Mouse (Mus musculus): ENCODE measurements around the gene Gpr1. TPM values are rescaled to one million over a fixed set of nuclear protein-coding genes. Genes with fewer than 3 reads are reported as not detected.

Gene Gpr1
- total RNA-seq, 1 experiment: 1.3 TPM

DNA sequence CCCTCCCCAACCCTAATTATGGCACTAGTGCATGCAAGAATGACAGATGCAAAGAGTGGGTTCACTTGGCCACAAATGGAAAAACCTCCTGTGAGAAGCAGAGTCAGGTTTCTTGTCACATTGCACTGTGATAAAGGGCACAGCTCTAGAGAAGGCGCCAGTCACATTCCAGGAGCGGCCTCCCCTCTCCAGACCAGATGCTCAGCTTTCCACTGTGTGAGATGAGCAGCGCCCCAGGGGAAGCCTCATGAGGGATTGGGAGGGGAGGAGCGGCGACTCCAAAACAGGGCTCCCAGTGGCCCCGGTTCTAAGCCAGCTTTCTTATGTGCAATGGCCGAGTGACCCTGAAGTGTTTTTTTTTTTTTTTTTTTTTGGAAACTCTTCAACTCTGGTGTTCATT, 11.5 kb upstream of the Gpr1 start:
- no peaks in the 10 kb centered on the region for H3K9me3 ChIP-seq (ENCODE audit: control insufficient read depth, insufficient read depth, low read depth, low read length)
- H3K36me3 ChIP-seq (ENCODE audit: control insufficient read depth, insufficient read depth, low read length, poor library complexity, severe bottlenecking): peaks cover 3% of the 10 kb centered on the region
- no peak overlapping the region for H3K9ac ChIP-seq (ENCODE audit: insufficient read depth, low read depth, low read length, poor library complexity, severe bottlenecking)
- TF ChIP-seq CHD2 (IDR thresholded peaks at IDR 0.05; ENCODE audit: low read depth, low read length): no peak
- TF ChIP-seq ZNF384 (IDR thresholded peaks at IDR 0.05; ENCODE audit: low read depth, low read length): peak; percentile 68; the same call in 1 of the 2 replicates
- DNase-seq (ENCODE audit: low read depth, low spot score): no peak
- peaks cover 0 to 1% of the 10 kb centered on the region in 2 experiments; a peak in 2 of 4 replicates for H3K4me1 ChIP-seq (ENCODE audit: control insufficient read depth in 2 of 2, insufficient read depth in 2 of 2, low read length in 2 of 2, poor library complexity in 1 of 2)
- H3K27ac ChIP-seq (ENCODE audit: insufficient read depth, low read depth, low read length, poor library complexity, severe bottlenecking): no peak overlapping the region; the same call in 1 of the 2 replicates
- in situ Hi-C loops (cut with MboI; ENCODE audit: low sequenced_read_pairs in 2 of 2, unreplicated experiment in 2 of 2): no loop called here
- H3K4me3 ChIP-seq (ENCODE audit: insufficient read depth in 1 of 2, low read depth in 1 of 2, low read length in 2 of 2, poor library complexity in 1 of 2, severe bottlenecking in 1 of 2): no peak overlapping the region

DNA sequence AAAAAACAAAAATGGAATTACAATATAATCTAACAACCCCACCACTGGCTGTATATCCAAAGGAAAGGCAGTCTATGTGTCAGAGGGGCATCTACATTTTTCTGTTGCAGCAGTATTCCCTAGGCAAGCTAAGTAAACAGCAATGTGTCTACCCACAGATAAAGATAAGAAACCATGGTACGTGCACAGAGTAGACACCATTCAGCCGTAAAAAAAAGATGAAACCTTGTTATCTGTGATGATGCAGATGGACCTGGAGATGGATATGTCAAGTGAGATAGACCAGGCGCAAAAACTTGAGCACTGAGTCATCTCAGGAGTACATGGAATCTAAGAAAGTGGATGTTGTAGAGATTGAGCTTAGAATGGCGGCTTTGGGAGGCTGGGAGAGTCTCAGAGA, 10.7 kb upstream of the Gpr1 start:
- in situ Hi-C loops (cut with MboI; ENCODE audit: low sequenced_read_pairs in 2 of 2, unreplicated experiment in 2 of 2): no loop called here
- H3K27ac ChIP-seq (ENCODE audit: insufficient read depth, low read depth, low read length, poor library complexity, severe bottlenecking): no peak overlapping the region

DNA sequence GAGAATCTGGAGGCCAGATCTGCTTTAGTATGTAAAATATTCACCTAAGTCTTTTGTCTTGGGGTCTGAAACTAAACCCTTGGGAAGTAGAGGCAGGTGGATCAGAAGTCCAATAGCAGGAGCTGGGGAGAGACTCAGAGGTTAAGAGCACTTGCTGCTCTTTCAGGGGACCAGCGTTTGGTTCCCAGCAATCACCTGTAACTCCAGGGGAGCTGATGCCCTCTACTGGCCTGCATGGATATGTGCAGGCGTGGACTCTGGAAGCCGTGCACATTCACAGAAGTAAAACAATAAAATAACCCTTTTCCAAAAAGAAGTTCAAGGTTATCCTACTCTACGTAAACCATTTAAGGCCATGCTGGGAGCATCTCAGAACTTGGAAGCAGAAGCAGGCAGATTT, 4.9 kb upstream of the Gpr1 start:
- Histone ChIP-seq H3K4me1 (ENCODE audit: control insufficient read depth in 2 of 2, insufficient read depth in 2 of 2, low read length in 2 of 2, poor library complexity in 1 of 2) (peaks cover 0 to 9% of the 10 kb centered on the region in 2 experiments; a peak in 2 of 4 replicates), H3K9me3 (ENCODE audit: control insufficient read depth, insufficient read depth, low read depth, low read length) (no peaks in the 10 kb centered on the region), H3K9ac (ENCODE audit: insufficient read depth, low read depth, low read length, poor library complexity, severe bottlenecking) (no peak overlapping the region), H3K36me3 (ENCODE audit: control insufficient read depth, insufficient read depth, low read length, poor library complexity, severe bottlenecking) (peaks cover 5% of the 10 kb centered on the region), H3K27ac (ENCODE audit: insufficient read depth, low read depth, low read length, poor library complexity, severe bottlenecking) (no peak overlapping the region), H3K4me3 (ENCODE audit: insufficient read depth in 1 of 2, low read depth in 1 of 2, low read length in 2 of 2, poor library complexity in 1 of 2, severe bottlenecking in 1 of 2) (no peak overlapping the region)
- in situ Hi-C loops (cut with MboI; ENCODE audit: low sequenced_read_pairs in 2 of 2, unreplicated experiment in 2 of 2): no loop called here
- no peak for DNase-seq (ENCODE audit: low read depth, low spot score)
- no peak for TF ChIP-seq CHD2 (IDR thresholded peaks at IDR 0.05; ENCODE audit: low read depth, low read length)
- TF ChIP-seq MAFK (IDR thresholded peaks at IDR 0.05; ENCODE audit: insufficient read depth, low read depth, low read length): no peak
- TF ChIP-seq HCFC1 (IDR thresholded peaks at IDR 0.05; ENCODE audit: borderline replicate concordance, insufficient read depth, low read length): no peak
- TF ChIP-seq ZC3H11A (IDR thresholded peaks at IDR 0.05; ENCODE audit: borderline replicate concordance, low read depth, low read length): no peak
- no peak for TF ChIP-seq ZNF384 (IDR thresholded peaks at IDR 0.05; ENCODE audit: low read depth, low read length)

More for the DNA sequence above, 10.7 kb upstream of the Gpr1 start:
- no peaks in the 10 kb centered on the region for H3K9me3 ChIP-seq (ENCODE audit: control insufficient read depth, insufficient read depth, low read depth, low read length)
- H3K36me3 ChIP-seq (ENCODE audit: control insufficient read depth, insufficient read depth, low read length, poor library complexity, severe bottlenecking): peaks cover 3% of the 10 kb centered on the region
- peaks cover 0 to 1% of the 10 kb centered on the region in 2 experiments; a peak in 2 of 4 replicates for H3K4me1 ChIP-seq (ENCODE audit: control insufficient read depth in 2 of 2, insufficient read depth in 2 of 2, low read length in 2 of 2, poor library complexity in 1 of 2)
- H3K9ac ChIP-seq (ENCODE audit: insufficient read depth, low read depth, low read length, poor library complexity, severe bottlenecking): no peak overlapping the region
- no peak for TF ChIP-seq ZC3H11A (IDR thresholded peaks at IDR 0.05; ENCODE audit: borderline replicate concordance, low read depth, low read length)
- no peak for TF ChIP-seq ZNF384 (IDR thresholded peaks at IDR 0.05; ENCODE audit: low read depth, low read length)
- TF ChIP-seq MAFK (IDR thresholded peaks at IDR 0.05; ENCODE audit: insufficient read depth, low read depth, low read length): no peak
- no peak for TF ChIP-seq HCFC1 (IDR thresholded peaks at IDR 0.05; ENCODE audit: borderline replicate concordance, insufficient read depth, low read length)
- no peak for TF ChIP-seq CHD2 (IDR thresholded peaks at IDR 0.05; ENCODE audit: low read depth, low read length)
- no peak for DNase-seq (ENCODE audit: low read depth, low spot score)
- no peak overlapping the region for H3K4me3 ChIP-seq (ENCODE audit: insufficient read depth in 1 of 2, low read depth in 1 of 2, low read length in 2 of 2, poor library complexity in 1 of 2, severe bottlenecking in 1 of 2)

DNA sequence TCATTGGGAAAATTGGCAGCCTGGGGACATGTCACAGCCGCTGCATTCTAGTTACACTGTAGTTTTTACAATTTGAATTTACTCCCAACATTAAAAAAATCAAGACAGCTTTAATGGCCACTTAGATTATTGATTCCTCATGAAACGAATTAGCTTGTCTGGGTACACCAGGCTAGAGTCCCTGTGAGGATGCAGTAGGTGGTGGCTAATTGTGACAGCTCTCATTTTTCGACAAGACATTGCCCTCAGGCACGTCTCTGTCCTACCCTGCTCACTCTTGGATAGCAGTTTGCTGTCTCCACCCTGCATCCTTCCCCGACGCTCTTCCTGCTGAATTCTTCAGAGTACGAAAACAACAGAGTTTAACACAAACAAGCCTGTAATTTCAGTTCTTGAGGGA, 288 bp upstream of the Gpr1 start:
- in situ Hi-C loops (cut with MboI; ENCODE audit: low sequenced_read_pairs in 2 of 2, unreplicated experiment in 2 of 2): no loop called here
- no peak for TF ChIP-seq ZC3H11A (IDR thresholded peaks at IDR 0.05; ENCODE audit: borderline replicate concordance, low read depth, low read length)
- no peak for TF ChIP-seq MAFK (IDR thresholded peaks at IDR 0.05; ENCODE audit: insufficient read depth, low read depth, low read length)
- no peak for TF ChIP-seq ZNF384 (IDR thresholded peaks at IDR 0.05; ENCODE audit: low read depth, low read length)
- TF ChIP-seq CHD2 (IDR thresholded peaks at IDR 0.05; ENCODE audit: low read depth, low read length): no peak
- no peak for TF ChIP-seq HCFC1 (IDR thresholded peaks at IDR 0.05; ENCODE audit: borderline replicate concordance, insufficient read depth, low read length)
- DNase-seq (ENCODE audit: low read depth, low spot score): no peak
- Histone ChIP-seq H3K9me3 (ENCODE audit: control insufficient read depth, insufficient read depth, low read depth, low read length) (no peaks in the 10 kb centered on the region), H3K4me3 (ENCODE audit: insufficient read depth in 1 of 2, low read depth in 1 of 2, low read length in 2 of 2, poor library complexity in 1 of 2, severe bottlenecking in 1 of 2) (no peak overlapping the region; a peak in 1 of 4 replicates), H3K27ac (ENCODE audit: insufficient read depth, low read depth, low read length, poor library complexity, severe bottlenecking) (peak overlapping the region; percentile 78; the same call in 1 of the 2 replicates), H3K4me1 (ENCODE audit: control insufficient read depth in 2 of 2, insufficient read depth in 2 of 2, low read length in 2 of 2, poor library complexity in 1 of 2) (peaks cover 0 to 18% of the 10 kb centered on the region in 2 experiments; a peak in 2 of 4 replicates), H3K36me3 (ENCODE audit: control insufficient read depth, insufficient read depth, low read length, poor library complexity, severe bottlenecking) (peaks cover 2% of the 10 kb centered on the region), H3K9ac (ENCODE audit: insufficient read depth, low read depth, low read length, poor library complexity, severe bottlenecking) (peak overlapping the region; percentile 7; the same call in 1 of the 2 replicates)

All from ES-E14 (cell line).